Mouse (Mus musculus): ENCODE results near the gene Egln2. TPM values are rescaled to one million over a fixed set of nuclear protein-coding genes. Genes with fewer than 3 reads are reported as not detected.
A peak's percentile ranks its signal among the peaks of the same experiment; 100 is the strongest.

Gene Egln2
- polyA plus RNA-seq, 1 experiment from 2014 or later, result 32.9 TPM

DNA sequence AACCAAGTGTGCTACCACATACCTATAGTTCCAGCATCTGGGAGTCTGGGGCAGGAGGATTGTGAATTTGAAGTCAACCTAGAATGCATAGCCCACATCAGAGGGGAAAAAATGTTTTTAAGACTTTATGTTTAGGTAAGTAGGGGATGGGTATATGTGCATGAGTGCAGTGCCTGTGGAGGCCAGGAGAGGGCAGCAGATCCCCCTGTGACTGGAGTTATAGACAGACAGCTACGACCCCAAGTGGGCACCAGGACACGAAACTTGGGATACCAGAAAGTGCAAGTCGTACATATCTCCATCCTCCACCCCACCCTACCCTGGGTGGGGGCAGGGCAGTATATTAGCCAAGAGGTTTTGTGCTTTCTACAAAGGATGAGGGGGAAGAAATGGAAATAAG, 18.4 kb upstream of the Egln2 start:
- WGBS (ENCODE audit: insufficient replicate concordance), result 37% methylated on average over 3 of the region's 3 CpGs
- no peak for TF ChIP-seq EP300 (IDR thresholded peaks at IDR 0.05; ENCODE audit: low read depth)
- TF ChIP-seq CTCF (IDR thresholded peaks at IDR 0.05; ENCODE audit: low read depth), result peak; percentile 86
- peaks cover 44% of the 10 kb centered on the region for H3K36me3 ChIP-seq (replicated peaks; ENCODE audit: insufficient read depth, low read length)
- peaks cover 4% of the 10 kb centered on the region; the same call in 1 of the 2 replicates for H3K4me1 ChIP-seq (ENCODE audit: insufficient read depth)
- H3K9ac ChIP-seq (replicated peaks), result no peak overlapping the region
- no peaks in the 10 kb centered on the region for H3K9me3 ChIP-seq (ENCODE audit: low read length)
- DNase-seq, result peak; percentile 73
- H3K27ac ChIP-seq (ENCODE audit: low read depth), result no peak overlapping the region
- no peak overlapping the region for H3K4me3 ChIP-seq (ENCODE audit: low read depth, low read length)
- no peaks in the 10 kb centered on the region for H3K27me3 ChIP-seq (ENCODE audit: insufficient read depth, low read length)
- H3K4me2 ChIP-seq (ENCODE audit: low read depth, low read length), result no peak overlapping the region
- peak; percentile 40; the same call in 1 of the 2 replicates for ATAC-seq

DNA sequence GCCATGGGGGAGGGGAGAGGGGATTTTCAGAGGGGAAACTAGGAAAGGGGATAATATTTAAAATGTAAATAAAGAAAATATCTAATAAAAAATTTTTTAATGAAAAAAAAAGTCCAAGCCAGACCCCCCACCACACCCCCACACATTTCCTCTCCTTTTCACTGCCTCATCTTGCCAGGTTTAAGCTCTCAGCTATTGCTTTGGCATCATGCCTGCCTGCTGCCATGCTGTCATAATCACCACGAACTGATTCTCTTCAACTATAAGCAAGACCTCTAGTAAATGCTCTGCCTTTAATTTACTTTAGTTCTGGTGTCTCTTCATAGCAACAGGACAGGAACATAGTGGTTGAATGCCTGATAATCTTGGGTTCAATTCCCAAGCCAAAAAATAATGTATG, 15.9 kb upstream of the Egln2 start:
- Histone ChIP-seq H3K27ac (ENCODE audit: low read depth) (no peak overlapping the region), H3K9ac (replicated peaks) (no peak overlapping the region), H3K4me1 (ENCODE audit: insufficient read depth) (peaks cover 21% of the 10 kb centered on the region), H3K4me2 (ENCODE audit: low read depth, low read length) (no peak overlapping the region), H3K9me3 (ENCODE audit: low read length) (no peaks in the 10 kb centered on the region), H3K27me3 (ENCODE audit: insufficient read depth, low read length) (no peaks in the 10 kb centered on the region), H3K36me3 (replicated peaks; ENCODE audit: insufficient read depth, low read length) (peaks cover 22% of the 10 kb centered on the region), H3K4me3 (ENCODE audit: low read depth, low read length) (no peak overlapping the region)
- WGBS (ENCODE audit: insufficient replicate concordance), result 57% methylated on average over 1 of the region's 1 CpGs
- DNase-seq (no peak), ATAC-seq (no peak)
- TF ChIP-seq EP300 (IDR thresholded peaks at IDR 0.05; ENCODE audit: low read depth), result no peak
- no peak for TF ChIP-seq CTCF (IDR thresholded peaks at IDR 0.05; ENCODE audit: low read depth)

DNA sequence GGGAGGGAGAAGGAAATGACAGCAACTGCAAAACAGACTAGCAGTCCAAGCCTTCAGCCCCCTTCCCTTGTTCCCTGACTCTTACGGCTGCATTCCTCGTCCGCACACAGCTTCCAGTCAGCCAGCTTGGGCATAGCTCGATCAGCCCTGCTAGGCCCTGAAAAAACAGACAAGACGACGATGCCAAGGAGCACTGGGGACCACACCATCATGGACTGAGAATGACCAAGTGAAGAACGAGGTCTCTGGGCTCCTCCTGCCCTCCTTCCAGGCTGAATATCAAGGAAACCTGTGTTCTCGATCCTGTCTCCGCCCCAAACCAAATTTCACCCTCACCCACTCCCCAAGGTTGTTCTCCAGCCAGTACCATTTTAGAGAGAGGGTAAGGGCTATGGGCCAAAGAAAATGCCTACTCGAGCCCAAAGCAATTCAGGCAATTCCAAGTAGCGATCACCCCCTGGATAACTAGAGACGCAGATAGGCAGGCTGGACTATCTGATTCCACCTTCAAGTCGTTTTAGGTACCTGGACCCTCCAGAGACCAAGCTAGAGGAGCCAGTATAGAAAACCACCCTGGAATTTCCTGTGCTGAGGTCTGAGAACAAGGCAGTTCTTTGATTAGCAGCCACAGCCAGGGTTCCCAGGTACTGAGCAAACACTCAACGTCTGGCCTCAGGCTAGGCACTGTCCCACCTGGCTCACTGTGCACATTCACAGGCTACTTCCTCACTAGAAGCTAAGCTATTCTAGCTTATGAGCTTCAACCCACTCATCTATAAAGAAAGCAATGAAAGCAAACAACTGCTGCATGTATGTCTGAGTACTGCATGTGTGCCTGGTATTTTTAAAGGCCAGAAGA, 14.5 kb upstream of the Egln2 start, which contains the start of the genes Gm21983 and Mia:
TSS of gene Gm21983 (minus strand) at position 250 of the 859 bp plus-strand sequence.
TSS of gene Mia (minus strand) at position 321 of the 859 bp plus-strand sequence.
- H3K4me2 ChIP-seq (ENCODE audit: low read depth, low read length), result peak within 1 kb of the TSS; percentile 0; the same call in 1 of the 2 replicates
- WGBS (ENCODE audit: insufficient replicate concordance), result 73% methylated on average over 14 of the region's 14 CpGs
- no peak within 1 kb of the TSS for H3K9ac ChIP-seq (replicated peaks)
- H3K36me3 ChIP-seq (replicated peaks; ENCODE audit: insufficient read depth, low read length), result peaks cover 13% of the 10 kb centered on the region
- no peak for ATAC-seq
- no peaks in the 10 kb centered on the region for H3K9me3 ChIP-seq (ENCODE audit: low read length)
- H3K4me3 ChIP-seq (ENCODE audit: low read depth, low read length), result no peak within 1 kb of the TSS
- no peak for TF ChIP-seq CTCF (IDR thresholded peaks at IDR 0.05; ENCODE audit: low read depth)
- TF ChIP-seq EP300 (IDR thresholded peaks at IDR 0.05; ENCODE audit: low read depth), result no peak
- no peaks in the 10 kb centered on the region for H3K27me3 ChIP-seq (ENCODE audit: insufficient read depth, low read length)
- peaks cover 21% of the 10 kb centered on the region for H3K4me1 ChIP-seq (ENCODE audit: insufficient read depth)
- H3K27ac ChIP-seq (ENCODE audit: low read depth), result peak within 1 kb of the TSS; percentile 87; the same call in 1 of the 2 replicates
- no peak for DNase-seq

DNA sequence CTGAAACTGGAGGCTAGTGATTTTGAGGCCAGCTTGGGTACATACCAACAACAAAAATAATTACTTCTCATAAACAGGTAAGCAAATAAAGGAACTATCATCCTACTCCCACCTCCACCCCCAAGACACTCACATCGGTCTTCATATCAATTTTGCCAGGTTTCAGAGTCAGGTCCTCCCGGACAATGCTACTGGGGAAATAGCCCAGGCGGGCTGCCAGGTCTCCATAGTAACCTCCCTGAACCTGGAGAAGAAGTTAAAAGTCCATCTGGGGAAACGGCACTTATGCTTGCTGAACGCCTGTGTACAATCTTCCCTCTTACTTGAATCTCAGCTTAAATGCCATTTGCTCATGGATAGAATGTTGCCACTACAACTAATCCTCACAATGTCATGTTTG, 13.4 kb upstream of the Egln2 start:
- Histone ChIP-seq H3K9ac (replicated peaks) (no peak overlapping the region), H3K27ac (ENCODE audit: low read depth) (peak overlapping the region; percentile 87; the same call in 1 of the 2 replicates), H3K36me3 (replicated peaks; ENCODE audit: insufficient read depth, low read length) (peaks cover 4% of the 10 kb centered on the region), H3K27me3 (ENCODE audit: insufficient read depth, low read length) (no peaks in the 10 kb centered on the region), H3K4me2 (ENCODE audit: low read depth, low read length) (peak overlapping the region; percentile 0; the same call in 1 of the 2 replicates), H3K9me3 (ENCODE audit: low read length) (no peaks in the 10 kb centered on the region), H3K4me1 (ENCODE audit: insufficient read depth) (peaks cover 21% of the 10 kb centered on the region), H3K4me3 (ENCODE audit: low read depth, low read length) (no peak overlapping the region)
- no peak for ATAC-seq
- no peak for TF ChIP-seq CTCF (IDR thresholded peaks at IDR 0.05; ENCODE audit: low read depth)
- WGBS (ENCODE audit: insufficient replicate concordance), result 56% methylated on average over 5 of the region's 5 CpGs
- peak; percentile 71 for DNase-seq

DNA sequence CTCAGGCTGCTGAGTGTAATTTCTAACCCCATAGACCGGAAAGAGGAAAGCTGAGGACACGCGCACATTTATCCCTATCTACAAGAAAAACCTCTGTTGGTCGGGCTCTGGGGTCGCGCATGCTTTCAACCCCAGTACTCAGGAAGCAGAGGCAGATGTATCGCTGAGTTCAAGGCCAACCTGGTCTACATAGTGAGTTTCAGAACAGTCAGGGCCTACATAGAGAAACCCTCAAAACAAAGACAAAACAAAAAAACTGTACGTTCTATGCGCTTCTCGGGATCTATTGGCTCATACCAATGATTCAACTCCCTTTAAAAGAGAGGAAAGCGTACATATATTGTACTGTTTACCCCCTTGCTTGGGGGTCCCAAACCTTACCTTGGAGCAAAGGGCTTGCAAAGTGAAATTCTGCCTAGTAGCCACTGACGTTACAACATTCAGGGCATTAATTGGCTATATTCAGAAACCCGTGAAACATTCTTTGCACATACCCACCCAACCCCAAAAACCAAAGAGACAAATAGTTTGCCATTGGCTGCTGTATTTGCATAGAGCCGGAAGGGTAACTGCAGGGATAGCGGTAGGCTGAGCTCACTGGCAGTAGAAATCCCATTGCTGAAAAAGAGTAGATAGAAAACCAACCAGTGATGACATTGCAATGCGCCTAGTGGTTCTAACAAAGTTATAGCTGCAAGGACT, 12.8 kb upstream of the Egln2 start:
- 43% methylated on average over 16 of the region's 16 CpGs for whole genome bisulfite sequencing (ENCODE audit: insufficient replicate concordance)
- TF ChIP-seq CTCF (IDR thresholded peaks at IDR 0.05; ENCODE audit: low read depth) (no peak), EP300 (IDR thresholded peaks at IDR 0.05; ENCODE audit: low read depth) (no peak)
- peak overlapping the region; percentile 87; the same call in 1 of the 2 replicates for H3K27ac ChIP-seq (ENCODE audit: low read depth)

More for the DNA sequence above, 12.8 kb upstream of the Egln2 start:
- Histone ChIP-seq H3K9me3 (ENCODE audit: low read length) (no peaks in the 10 kb centered on the region), H3K36me3 (replicated peaks; ENCODE audit: insufficient read depth, low read length) (peaks cover 6% of the 10 kb centered on the region), H3K4me2 (ENCODE audit: low read depth, low read length) (peak overlapping the region; percentile 73), H3K4me1 (ENCODE audit: insufficient read depth) (peaks cover 21% of the 10 kb centered on the region), H3K4me3 (ENCODE audit: low read depth, low read length) (peak overlapping the region; percentile 67), H3K9ac (replicated peaks) (no peak overlapping the region), H3K27me3 (ENCODE audit: insufficient read depth, low read length) (no peaks in the 10 kb centered on the region)
- ATAC-seq (no peak), DNase-seq (no peak)
